Mouse (Mus musculus) testis, postnatal 14 days (tissue): ENCODE results near the gene Pak4.
"Not testable (repeated sequence)": the region's sequence is repeated elsewhere in the genome, so short reads cannot be mapped to it uniquely, and the experiment has no call there.

Source experiments
- DNase-seq: peaks from one replicate; pipeline ENCODE4 v3.0.0; 2021; ENCODE audit warnings: low spot score

Gene Pak4

GRCm38 (mm10) chr7:28561967-28562366, 36.0 kb downstream of the Pak4 start:
- no peak for DNase-seq

- no peak for DNase-seq
Measured at GRCm38 (mm10) chr7:28560856-28561255, 37.1 kb downstream of the Pak4 start.

- no peak for DNase-seq
Measured at GRCm38 (mm10) chr7:28558486-28558885, 39.5 kb downstream of the Pak4 start.

GRCm38 (mm10) chr7:28557708-28558107, 40.3 kb downstream of the Pak4 start:
- no peak for DNase-seq

- no peak for DNase-seq
Measured at GRCm38 (mm10) chr7:28557069-28557468, 40.9 kb downstream of the Pak4 start.

GRCm38 (mm10) chr7:28555939-28556535, 41.9 kb downstream of the Pak4 start:
- DNase-seq: no peak

- no peak for DNase-seq
Measured at GRCm38 (mm10) chr7:28553076-28553475, 44.9 kb downstream of the Pak4 start.

GRCm38 (mm10) chr7:28547628-28548027, 50.4 kb downstream of the Pak4 start:
- DNase-seq: no peak

GRCm38 (mm10) chr7:28547154-28547553, 50.8 kb downstream of the Pak4 start, which contains the start of gene Nccrp1:
Nccrp1 (minus strand) TSS chr7:28547254.
- no peak for DNase-seq

GRCm38 (mm10) chr7:28546649-28547048, 51.3 kb downstream of the Pak4 start:
- no peak for DNase-seq

- DNase-seq: no peak
Measured at GRCm38 (mm10) chr7:28545891-28546210, 52.1 kb downstream of the Pak4 start.

GRCm38 (mm10) chr7:28545048-28545890, 52.7 kb downstream of the Pak4 start:
- DNase-seq: no peak

GRCm38 (mm10) chr7:28544051-28544601, 53.9 kb downstream of the Pak4 start:
- no peak for DNase-seq

- no peak for DNase-seq
Measured at GRCm38 (mm10) chr7:28540526-28540925, 57.5 kb downstream of the Pak4 start, which contains the start of gene Sycn. Sycn (plus strand) TSS chr7:28540885.

GRCm38 (mm10) chr7:28538886-28539285, 59.1 kb downstream of the Pak4 start:
- DNase-seq: not testable (repeated sequence)

- DNase-seq: no peak
Measured at GRCm38 (mm10) chr7:28532005-28532404, 66.0 kb downstream of the Pak4 start.

- DNase-seq: peak; percentile 71
Measured at GRCm38 (mm10) chr7:28527922-28528719, 69.9 kb downstream of the Pak4 start.

- not testable (repeated sequence) for DNase-seq
Measured at GRCm38 (mm10) chr7:28522536-28522935, 75.4 kb downstream of the Pak4 start, which contains the start of gene Ifnl3. Ifnl3 (plus strand) TSS chr7:28522836.

GRCm38 (mm10) chr7:28511441-28511840, 86.5 kb downstream of the Pak4 start:
- no peak for DNase-seq

GRCm38 (mm10) chr7:28510405-28510974, 87.5 kb downstream of the Pak4 start, which contains the start of gene Ifnl2:
Ifnl2 (minus strand) TSS chr7:28510455.
- DNase-seq: not testable (repeated sequence)

GRCm38 (mm10) chr7:28509121-28509520, 88.9 kb downstream of the Pak4 start:
- not testable (repeated sequence) for DNase-seq
